ENCODE assay signal across 28 mouse cellular contexts in the genomic region with DNA sequence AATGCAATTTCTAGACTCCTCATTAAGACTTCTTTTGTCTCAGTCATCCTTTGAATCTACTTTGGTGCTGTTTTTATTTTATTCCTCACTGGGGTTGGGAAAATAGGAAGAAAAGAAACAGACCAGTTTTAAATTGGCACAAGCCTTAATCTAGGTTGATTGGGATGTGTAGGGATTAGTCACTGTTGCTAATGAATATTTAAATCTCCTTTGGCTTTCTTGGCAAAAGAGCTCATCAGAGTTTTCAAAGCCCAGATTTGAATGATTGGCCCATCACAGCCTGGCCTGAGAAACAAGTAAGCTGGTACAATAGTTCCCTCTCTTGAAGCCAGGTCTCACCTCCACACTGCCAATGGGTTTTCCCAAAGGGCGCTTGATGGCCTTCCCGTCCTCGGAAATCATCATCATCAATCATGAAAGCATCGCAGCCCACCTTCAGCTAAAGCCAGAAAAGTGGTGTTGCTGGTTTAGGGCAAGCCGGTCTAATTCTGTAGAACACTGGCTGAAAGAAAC.
DNase-seq lines count a peak whose midpoint lies in the region; ATAC-seq and TF ChIP-seq lines count a peak whose summit lies in the region.
"Had no signal": no experiment of that assay in that cellular context is flagged by ENCODE, and none has a peak within 500 bp of the region (broad histone marks: within the 10 kb centered on the region; RNA-seq: fewer than 3 reads in every experiment).

No protein-coding gene starts in this region.

- H3K4me2 ChIP-seq in midbrain, postnatal 0 days (ENCODE audit: low read depth, low read length, poor library complexity, severe bottlenecking), result no peak overlapping the region
- H3K4me2 ChIP-seq: embryonic facial prominence, embryonic 15.5 days; heart, embryonic 13.5 days; midbrain, embryonic 12.5 days; neural tube, embryonic 12.5 days had no signal

- H3K9me3 ChIP-seq in heart, embryonic 10.5 days, result no peaks in the 10 kb centered on the region
- no peaks in the 10 kb centered on the region for H3K9me3 ChIP-seq in midbrain, postnatal 0 days (ENCODE audit: low read length)
- no peaks in the 10 kb centered on the region for H3K9me3 ChIP-seq in midbrain, embryonic 10.5 days (replicated peaks)
- H3K9me3 ChIP-seq: embryonic facial prominence, embryonic 10.5 days; embryonic facial prominence, embryonic 15.5 days; heart, embryonic 13.5 days; midbrain, embryonic 12.5 days; neural tube, embryonic 12.5 days had no signal

- peak; percentile 45 for DNase-seq in heart, adult 11 months
- DNase-seq in heart, embryonic 10.5 days (ENCODE audit: low spot score), result no peak
- DNase-seq in midbrain, postnatal 0 days (ENCODE audit: low spot score), result peak; percentile 35
- DNase-seq in midbrain, embryonic 10.5 days (ENCODE audit: low spot score), result no peak
- DNase-seq in layer of hippocampus, adult 18-20 months (ENCODE audit: low spot score in 2 of 2), result no peak
- no peak for DNase-seq in lung, postnatal 36 days
- DNase-seq: cerebellum, adult 8-10 months; cerebellum, postnatal 25 days; gastrocnemius, postnatal 25 days; heart, adult 2 months; heart, postnatal 10 days; kidney, adult 8-10 months; layer of hippocampus, adult 9-11 months; liver; lung, adult 2 months; lung, postnatal 14 days; right cerebral cortex, postnatal 14 days; thymus, postnatal 4 days had no signal

- no peak overlapping the region for H3K4me3 ChIP-seq in heart, embryonic 10.5 days
- H3K4me3 ChIP-seq in midbrain, postnatal 0 days (ENCODE audit: low read depth, low read length), result no peak overlapping the region
- H3K4me3 ChIP-seq in midbrain, embryonic 10.5 days, result no peak overlapping the region
- H3K4me3 ChIP-seq in brown adipose tissue, adult 24 weeks (ENCODE audit: insufficient read depth, low read depth, low read length), result no peak overlapping the region
- H3K4me3 ChIP-seq: embryonic facial prominence, embryonic 10.5 days; embryonic facial prominence, embryonic 15.5 days; heart, adult 2 months; heart, embryonic 13.5 days; midbrain, embryonic 12.5 days; neural tube, embryonic 12.5 days had no signal

- H3K9ac ChIP-seq in midbrain, postnatal 0 days (replicated peaks; ENCODE audit: low read length, poor library complexity, severe bottlenecking), result no peak overlapping the region
- H3K9ac ChIP-seq: embryonic facial prominence, embryonic 15.5 days; heart, embryonic 13.5 days; liver, embryonic 14.5 days; midbrain, embryonic 12.5 days; neural tube, embryonic 12.5 days had no signal

- no peak for TF ChIP-seq CTCF in midbrain, postnatal 0 days (IDR thresholded peaks at IDR 0.05)

- peaks cover 6% of the 10 kb centered on the region; the same call in 1 of the 2 replicates for H3K36me3 ChIP-seq in heart, embryonic 10.5 days
- no peaks in the 10 kb centered on the region for H3K36me3 ChIP-seq in midbrain, postnatal 0 days (ENCODE audit: insufficient read depth, low read length)
- H3K36me3 ChIP-seq in midbrain, embryonic 10.5 days, result peaks cover 3% of the 10 kb centered on the region; the same call in 1 of the 2 replicates
- H3K36me3 ChIP-seq: embryonic facial prominence, embryonic 10.5 days; midbrain, embryonic 12.5 days had no signal

- no peak overlapping the region for H3K27ac ChIP-seq in heart, embryonic 10.5 days
- no peak overlapping the region; the same call in 1 of the 2 replicates for H3K27ac ChIP-seq in midbrain, postnatal 0 days (ENCODE audit: low read depth, low read length)
- no peak overlapping the region for H3K27ac ChIP-seq in midbrain, embryonic 10.5 days (replicated peaks)
- peak overlapping the region; percentile 86 for H3K27ac ChIP-seq in brown adipose tissue, adult 24 weeks (replicated peaks; ENCODE audit: low read depth, low read length)
- H3K27ac ChIP-seq: embryonic facial prominence, embryonic 10.5 days; embryonic facial prominence, embryonic 15.5 days; heart, adult 2 months; heart, embryonic 13.5 days; kidney, postnatal 0 days; liver, embryonic 14.5 days; midbrain, embryonic 12.5 days; neural tube, embryonic 12.5 days had no signal

- peaks cover 16% of the 10 kb centered on the region for H3K4me1 ChIP-seq in heart, embryonic 10.5 days
- no peaks in the 10 kb centered on the region for H3K4me1 ChIP-seq in midbrain, postnatal 0 days (ENCODE audit: insufficient read depth, low read length)
- peaks cover 13% of the 10 kb centered on the region for H3K4me1 ChIP-seq in midbrain, embryonic 10.5 days
- H3K4me1 ChIP-seq in brown adipose tissue, adult 24 weeks (ENCODE audit: control insufficient read depth, insufficient read depth, insufficient read length, low read length), result no peaks in the 10 kb centered on the region
- H3K4me1 ChIP-seq: embryonic facial prominence, embryonic 15.5 days; midbrain, embryonic 12.5 days; neural tube, embryonic 12.5 days had no signal

- H3K27me3 ChIP-seq in heart, embryonic 10.5 days (ENCODE audit: insufficient read depth, poor library complexity, severe bottlenecking), result no peaks in the 10 kb centered on the region
- H3K27me3 ChIP-seq in midbrain, postnatal 0 days (ENCODE audit: insufficient read depth, low read length), result no peaks in the 10 kb centered on the region
- no peaks in the 10 kb centered on the region for H3K27me3 ChIP-seq in midbrain, embryonic 10.5 days (ENCODE audit: low read depth, poor library complexity, severe bottlenecking)
- H3K27me3 ChIP-seq: embryonic facial prominence, embryonic 15.5 days; heart, embryonic 13.5 days; midbrain, embryonic 12.5 days; neural tube, embryonic 12.5 days had no signal

- no peak for ATAC-seq in midbrain, postnatal 0 days (ENCODE audit: low FRiP score)
- ATAC-seq: CD4-positive, CD25-positive, alpha-beta regulatory T cell, adult 4 months; intestine, embryonic 16.5 days had no signal

- 88% methylated on average over 5 of the region's 5 CpGs for whole genome bisulfite sequencing in heart, embryonic 10.5 days
- 76% methylated on average over 5 of the region's 5 CpGs for WGBS in midbrain, postnatal 0 days
- WGBS in midbrain, embryonic 10.5 days, result 91% methylated on average over 5 of the region's 5 CpGs

Comparison
In these comparisons a context has a peak if more than half of its experiments do, and no peak if none do; other contexts are left out.
1. DNase-seq: peak in heart, adult 11 months (single experiment) and midbrain, postnatal 0 days (single experiment); none in heart, embryonic 10.5 days (single experiment), midbrain, embryonic 10.5 days (single experiment), layer of hippocampus, adult 18-20 months (0 of 2) and lung, postnatal 36 days (single experiment).